Mouse (Mus musculus): ENCODE results near the gene C2cd4a.

The C2cd4a gene

DNA sequence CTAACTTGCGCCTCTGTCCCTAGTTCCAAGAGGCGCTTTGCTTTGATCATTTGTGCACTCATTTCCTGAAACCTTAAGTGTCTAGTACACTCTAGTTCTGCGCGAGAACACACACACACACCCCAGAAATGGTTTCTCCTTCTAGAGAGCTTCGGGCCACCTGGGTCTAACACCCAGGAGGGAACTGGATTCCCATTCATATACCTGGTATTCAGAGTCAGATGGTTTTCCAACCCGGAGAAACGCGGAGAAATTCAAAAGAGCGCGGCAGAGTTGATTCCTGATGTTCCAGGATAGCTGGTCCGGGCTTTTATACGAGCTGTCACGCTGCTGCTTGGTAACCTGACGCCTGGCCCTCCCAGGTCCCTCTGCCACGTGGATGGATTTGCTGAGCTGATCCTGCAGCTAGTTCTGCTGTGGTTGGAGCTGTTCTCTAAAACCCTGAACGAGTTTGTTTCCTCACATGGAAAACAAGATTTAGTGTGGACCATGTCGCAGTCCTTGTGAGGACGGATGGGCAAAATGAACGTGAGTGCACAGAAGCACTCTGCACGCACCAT, at the start of gene C2cd4a:
C2cd4a (minus strand) TSS at position 285 of the 560 bp plus-strand sequence.
- DNase-seq (ENCODE audit: low spot score) = no peak

DNA sequence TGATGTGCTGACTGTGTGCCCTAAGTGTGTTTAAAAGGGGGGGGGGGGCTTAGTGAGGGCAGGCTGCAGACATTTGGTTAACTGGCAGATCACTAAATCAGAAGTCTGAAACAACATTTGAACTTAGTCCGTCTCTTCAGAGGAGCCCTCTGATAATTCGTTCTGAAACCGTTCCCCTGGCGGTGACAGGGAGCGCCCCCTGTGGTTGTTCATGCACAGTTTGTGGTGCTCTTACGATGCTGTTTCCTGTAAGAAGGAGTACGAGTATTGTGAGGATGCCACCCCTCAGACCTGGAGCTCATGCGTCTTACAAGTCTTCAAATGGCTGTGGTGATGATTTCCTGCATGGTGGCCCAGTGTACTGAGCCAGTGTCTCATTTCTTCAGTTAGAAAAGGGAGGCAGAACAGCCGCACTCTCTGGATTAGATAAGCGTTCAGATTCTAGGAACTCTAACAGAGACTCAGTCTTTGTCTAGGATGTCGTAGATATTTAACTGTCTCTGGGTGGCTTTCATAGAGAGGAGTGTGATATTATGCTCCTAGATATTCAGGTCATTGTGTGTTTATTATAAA, 46.2 kb upstream of the C2cd4a start:
- DNase-seq (ENCODE audit: low spot score) = no peak

DNA sequence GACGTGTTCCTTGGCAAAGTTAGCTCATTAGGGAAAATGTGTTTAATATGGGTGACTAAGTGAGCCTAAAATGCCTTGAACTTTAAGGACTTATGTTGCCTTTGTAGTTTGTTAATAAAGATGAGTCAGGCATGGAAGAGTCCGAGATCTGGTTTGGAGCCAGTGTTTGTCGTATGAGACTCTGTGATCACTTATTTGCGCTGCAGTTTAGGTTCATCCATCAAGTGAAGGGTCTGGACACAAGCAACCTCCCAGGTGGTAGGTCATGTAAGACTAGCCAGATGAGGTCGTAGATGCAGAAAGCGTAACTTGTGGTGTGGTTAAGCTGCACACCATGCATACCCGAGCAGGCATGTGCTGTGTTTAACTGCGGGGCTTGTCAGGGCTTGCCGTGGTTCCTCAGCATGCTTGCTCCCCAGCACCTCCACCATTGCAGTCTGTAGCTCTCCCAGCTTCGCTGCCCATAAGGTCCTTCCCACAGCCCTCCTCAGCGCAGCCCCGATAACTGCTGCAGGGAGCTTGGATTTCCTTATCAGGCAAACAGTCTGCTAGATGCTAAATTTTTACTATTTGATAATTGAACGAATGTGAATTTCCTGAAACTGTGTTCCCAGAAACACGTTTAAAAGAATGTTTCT, 45.1 kb upstream of the C2cd4a start:
- DNase-seq (ENCODE audit: low spot score) = no peak

DNA sequence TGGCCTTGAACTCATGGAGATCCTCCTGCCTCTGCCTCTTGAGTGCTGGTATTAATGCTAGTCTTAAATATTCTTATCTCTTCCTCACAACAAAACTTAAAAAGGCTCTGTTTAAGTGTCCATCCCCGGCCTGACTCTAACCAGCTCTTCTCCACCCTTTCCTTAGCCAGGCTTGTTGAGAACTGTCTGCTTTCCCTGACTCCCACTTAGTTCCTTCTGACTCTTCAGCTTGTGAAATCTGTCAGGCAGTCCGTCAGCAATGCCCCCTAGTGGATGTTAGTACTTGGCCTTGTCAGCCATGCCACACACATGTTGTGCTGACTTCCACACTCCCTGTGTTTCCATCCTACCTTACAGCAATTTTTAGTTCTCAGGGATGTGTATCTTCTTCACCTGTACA, 43.2 kb upstream of the C2cd4a start:
- DNase-seq (ENCODE audit: low spot score) = peak; percentile 38

DNA sequence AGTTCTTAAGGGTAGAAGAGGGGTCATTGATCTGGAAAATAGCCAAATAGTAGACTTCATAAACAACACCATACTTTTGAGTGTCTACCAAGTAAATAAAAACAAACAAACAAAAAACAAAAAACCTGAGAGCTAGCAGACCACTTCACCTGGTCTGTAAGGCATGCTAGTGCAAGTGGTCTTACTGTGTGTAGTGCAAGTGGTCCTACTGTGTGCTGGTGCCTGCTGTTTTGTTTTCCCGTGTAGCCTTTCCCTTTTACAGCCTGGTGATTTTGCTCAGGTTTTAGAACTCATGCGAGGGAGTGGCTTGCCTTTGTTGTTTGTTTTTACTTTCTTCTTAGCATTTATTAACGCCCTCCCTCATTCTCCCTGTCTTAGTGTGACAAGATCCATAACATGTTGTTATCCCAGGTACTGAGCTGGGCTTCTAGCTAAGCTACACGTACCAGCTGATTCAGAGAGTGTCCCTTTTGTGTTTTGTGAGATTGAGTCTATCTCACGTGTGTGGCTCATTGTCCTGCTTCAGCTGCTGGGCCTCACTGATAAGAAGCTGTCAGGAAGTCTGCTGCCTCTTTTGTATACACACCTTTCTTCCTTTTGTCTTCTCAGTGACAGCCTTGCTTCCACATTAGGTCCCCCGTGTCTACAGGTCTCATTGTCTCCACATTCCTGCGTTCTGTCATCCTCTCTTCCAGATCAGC, 42.5 kb upstream of the C2cd4a start:
- no peak for DNase-seq (ENCODE audit: low spot score)

DNA sequence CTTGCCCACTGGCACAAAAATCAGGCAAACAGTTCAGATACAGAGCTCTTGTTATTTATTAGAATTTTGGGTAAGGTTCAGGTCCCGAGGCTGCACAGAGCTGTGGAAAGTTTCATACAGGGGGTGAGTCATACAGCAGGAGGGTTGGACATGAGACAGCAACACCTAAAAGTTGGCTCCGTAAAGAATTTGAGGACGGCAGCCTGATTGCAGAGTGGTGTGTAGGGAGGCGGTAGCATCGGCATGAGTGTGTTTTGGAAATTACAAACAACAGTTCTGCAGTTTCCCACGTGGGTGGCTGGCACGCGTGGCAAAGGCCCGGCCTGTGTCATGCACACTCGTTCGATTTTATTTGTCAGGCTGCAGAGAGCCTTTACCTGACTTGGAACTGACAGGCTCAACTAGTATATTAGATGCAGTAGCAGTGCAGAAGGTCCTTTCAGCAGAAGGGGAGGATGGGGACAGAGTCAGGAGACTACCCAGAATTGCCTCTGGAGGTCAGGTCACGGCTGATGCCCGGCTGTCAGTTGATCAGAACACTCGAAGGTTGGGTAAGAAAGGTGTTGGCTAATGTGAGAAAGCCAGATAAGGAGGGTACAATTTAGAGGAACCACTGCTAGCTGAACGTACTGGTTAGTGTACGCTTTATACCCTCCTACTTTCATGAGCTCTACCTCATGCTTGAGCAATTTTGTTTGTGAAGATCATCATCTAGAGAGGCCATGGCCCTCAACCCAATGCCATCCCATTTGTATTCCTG, 37.7 kb upstream of the C2cd4a start:
- DNase-seq (ENCODE audit: low spot score) = peak; percentile 47

DNA sequence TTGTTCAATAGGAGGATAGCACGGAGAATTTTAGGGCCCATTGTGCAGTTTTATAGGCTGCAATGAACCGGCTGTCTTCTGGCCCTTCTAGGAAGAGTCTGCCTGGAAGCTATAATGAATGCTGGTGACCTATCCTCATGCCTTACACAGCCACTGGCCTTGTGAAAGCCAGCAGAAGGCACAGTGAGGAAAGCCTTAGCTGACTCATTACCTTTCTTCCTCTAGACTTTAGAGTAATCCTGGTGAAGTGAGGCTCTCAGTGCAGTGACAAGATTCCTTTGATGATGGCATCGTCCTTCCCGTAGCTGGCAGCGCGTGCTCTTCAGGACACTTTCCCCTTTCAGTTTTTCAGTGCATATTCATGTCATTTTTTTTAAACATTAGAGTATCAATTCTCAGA, 35.3 kb upstream of the C2cd4a start:
- DNase-seq (ENCODE audit: low spot score) = no peak

DNA sequence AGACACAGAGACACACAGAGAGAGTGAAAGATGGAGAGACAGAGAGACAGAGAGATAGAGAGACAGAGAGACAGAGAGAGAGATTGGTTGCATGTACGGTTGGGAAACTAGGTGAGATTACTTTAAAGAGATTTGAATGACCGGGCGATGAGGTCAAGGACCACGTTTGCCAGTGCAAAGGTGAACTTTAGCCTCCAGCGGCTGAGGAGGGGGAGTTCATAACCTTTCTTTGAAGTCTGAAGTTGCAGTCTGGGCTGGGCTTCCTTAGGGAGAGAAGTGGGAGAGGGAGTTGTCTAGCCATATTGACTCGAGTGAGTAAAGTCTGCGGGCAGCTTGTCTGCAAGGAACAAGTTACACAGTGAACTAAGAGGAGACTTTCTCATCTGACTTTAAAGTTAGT, 33.3 kb upstream of the C2cd4a start:
- DNase-seq (ENCODE audit: low spot score) = no peak

DNA sequence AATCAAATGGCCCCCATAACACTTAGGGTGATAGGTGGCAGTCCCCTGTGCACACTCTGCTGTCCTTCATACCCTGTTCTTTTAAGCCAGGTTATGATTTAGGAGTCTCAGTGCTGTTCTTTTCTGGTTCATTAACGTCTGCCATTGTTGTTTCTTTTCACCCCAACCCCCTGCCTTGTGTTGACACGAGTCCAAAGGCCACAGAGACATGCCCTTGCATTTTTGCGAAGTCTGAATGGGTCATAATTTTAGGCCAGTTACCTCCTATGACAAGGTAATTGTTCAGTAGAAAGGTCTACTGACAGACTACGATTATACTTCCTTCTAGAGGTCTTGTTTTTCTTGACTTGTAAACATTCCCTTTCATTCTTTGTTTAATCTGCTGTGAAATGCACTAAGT, 31.9 kb upstream of the C2cd4a start:
- no peak for DNase-seq (ENCODE audit: low spot score)

DNA sequence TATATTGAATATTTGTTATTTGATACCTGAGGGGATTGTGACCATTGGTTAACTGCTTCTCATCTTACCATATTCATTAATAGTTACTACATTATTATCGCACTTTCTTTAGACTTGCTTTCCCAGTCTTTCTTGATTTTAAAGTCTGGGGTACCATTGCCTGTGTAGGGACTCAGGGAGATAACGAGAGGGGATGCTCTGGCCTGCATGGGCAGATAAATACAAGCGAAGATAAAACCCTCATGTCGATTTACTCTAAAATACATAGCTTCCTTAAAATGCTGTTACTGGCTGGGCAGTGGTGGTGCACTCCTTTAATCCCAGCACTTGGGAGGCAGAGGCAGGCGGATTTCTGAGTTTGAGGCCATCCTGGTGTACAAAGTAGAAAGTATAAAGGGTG, 31.2 kb upstream of the C2cd4a start:
- no peak for DNase-seq (ENCODE audit: low spot score)

DNA sequence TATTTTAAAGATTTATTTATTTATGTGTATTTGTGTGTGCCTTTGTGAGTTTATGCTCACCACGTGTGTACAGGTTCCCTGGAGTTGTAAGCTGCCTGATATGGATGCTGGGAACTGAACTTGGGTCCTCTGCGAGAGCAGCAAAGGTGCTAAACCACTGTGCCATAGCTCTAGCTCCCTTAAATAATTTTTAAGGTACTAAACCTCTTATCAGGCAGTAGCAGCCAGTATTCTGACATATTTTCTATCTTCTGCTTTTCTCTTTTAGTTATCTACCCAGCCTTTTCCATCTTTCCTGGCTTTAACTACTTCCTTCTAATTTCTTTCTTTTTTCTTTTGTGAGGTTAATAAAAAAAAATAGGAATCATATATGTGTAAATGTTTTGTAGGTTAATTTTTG, 28.1 kb upstream of the C2cd4a start:
- DNase-seq (ENCODE audit: low spot score) = no peak

DNA sequence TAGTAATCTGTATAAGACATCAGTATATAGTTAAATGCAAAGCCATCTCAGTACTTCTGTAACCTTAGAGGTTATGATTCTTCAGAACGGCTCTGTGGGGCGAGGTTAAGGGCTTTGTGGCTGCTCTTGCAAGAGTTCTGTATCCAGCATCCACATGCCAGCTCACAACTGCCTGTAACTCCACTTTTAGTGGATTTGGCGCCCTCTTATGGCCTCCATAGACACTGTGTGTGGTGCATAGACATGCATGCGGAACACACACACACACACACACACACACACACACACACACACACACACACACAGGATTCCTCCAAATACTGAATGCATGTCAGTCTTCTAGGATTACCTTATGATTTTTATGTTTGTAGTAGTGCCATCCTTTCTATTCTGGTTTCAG, 19.0 kb upstream of the C2cd4a start:
- no peak for DNase-seq (ENCODE audit: low spot score)

DNA sequence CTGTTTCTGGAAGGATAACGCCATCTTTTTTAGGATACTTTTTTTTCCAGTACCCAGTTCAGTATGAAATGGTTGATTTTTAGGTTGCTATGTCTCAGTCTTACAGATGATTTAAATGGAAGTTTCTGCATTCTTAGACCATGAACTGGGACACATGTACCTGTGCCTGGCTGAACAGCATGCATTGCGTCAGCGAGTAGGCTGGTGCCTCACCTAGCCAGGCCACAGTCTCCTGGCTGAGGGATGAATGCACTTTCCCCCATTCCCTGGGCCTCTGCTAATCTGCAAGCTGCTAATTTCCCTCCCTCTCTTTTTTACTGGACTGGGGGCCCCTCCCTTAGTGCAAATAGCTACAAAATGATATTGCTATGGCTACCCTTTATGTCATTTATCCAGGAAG, 17.7 kb upstream of the C2cd4a start:
- DNase-seq (ENCODE audit: low spot score) = no peak

DNA sequence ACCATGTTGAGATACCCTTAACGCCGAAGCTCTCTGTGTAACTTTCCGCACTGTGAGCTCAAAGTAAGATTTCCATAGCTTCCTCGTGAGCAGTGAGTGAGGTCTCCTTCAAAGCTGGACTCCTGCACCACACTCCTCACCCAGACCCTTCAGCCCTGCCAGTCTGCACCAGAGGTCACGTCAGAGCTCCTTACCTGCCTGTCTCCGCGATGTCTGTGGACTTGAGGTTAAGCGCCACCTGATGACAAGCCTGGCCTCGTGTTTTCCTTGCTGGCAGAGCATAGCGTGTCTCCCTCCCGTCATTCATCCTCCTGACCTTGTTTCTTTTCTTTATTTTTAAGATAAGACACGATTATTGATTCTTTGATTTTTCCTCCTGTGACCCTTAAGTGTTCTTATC, 17.3 kb upstream of the C2cd4a start:
- no peak for DNase-seq (ENCODE audit: low spot score)

DNA sequence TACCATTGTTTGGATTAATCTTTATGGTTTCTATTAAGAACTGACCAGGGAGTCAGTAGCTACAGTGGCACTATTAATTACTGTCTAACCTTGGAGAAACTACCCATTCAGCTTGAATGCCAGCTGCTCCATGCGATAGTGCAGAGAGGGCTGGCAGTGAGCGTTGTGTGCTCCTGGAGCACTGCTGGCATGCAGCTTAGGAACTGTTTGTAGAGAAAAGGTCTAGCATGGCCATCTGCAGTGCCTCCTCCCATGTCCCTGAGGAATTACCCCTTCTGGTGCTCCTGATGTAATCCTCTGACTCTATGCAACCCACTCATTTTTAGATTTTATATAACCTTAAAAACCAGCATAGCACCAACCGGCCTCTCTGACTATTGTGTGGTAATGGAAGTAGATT, 15.5 kb upstream of the C2cd4a start:
- DNase-seq (ENCODE audit: low spot score) = peak; percentile 45

DNA sequence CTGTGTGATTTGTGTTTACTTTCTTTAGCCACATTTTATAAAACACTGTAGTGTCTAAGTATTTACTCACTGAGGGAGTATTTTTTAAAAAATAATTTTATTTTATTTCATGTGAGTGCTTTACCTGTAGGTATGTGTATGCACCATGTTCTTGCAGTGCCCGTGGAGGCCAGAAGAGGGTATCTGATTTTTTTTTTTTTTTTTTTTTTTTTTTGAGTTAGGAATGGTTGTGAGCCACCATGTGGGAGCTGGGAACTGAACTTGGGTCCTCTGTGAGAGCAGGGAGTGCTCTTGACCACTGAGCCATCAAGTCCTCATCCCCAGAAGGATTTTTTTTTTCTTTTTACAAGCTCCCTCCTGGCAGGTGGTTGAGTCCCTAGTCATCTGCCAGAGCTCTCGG, 14.0 kb upstream of the C2cd4a start:
- DNase-seq (ENCODE audit: low spot score) = no peak

DNA sequence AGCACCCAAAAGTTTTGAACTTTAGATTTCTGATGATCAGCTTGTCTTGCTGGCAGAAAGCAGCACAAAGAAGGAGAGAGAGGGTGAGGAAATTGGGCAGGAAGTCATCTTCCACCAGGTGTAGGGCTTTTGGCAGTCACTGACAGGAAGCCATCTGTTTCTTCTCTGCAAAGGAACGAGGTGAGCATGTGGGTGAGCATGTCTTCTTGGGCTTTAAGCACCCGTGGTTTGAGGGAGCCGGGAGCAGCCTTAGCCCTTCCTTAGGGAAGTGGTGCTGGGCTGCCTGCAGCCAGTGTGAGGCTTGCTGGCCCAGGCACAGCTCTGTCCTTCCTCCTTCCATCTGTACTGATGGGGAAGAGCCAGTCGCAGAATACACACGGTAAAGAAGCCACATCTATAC, 13.5 kb upstream of the C2cd4a start:
- DNase-seq (ENCODE audit: low spot score) = no peak

DNA sequence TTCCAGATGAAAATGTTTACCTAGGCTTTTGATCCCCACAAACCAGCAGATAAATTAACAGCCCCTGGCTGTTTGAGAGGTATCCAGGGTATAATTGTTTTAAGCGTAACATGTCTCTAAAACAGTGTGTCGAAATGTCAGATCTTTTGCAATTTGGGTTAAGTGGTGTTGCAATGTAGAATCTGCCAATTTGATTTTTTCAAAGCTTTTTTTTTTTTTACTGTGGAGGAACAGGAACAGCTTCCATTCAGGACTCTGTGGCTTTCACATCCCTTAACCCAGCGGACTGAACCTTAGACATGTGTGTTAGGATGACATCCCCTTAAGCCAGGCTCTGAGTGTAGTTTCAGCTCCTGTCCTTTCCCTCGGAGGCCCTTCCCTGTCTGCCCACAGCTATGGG, 12.9 kb upstream of the C2cd4a start:
- no peak for DNase-seq (ENCODE audit: low spot score)

DNA sequence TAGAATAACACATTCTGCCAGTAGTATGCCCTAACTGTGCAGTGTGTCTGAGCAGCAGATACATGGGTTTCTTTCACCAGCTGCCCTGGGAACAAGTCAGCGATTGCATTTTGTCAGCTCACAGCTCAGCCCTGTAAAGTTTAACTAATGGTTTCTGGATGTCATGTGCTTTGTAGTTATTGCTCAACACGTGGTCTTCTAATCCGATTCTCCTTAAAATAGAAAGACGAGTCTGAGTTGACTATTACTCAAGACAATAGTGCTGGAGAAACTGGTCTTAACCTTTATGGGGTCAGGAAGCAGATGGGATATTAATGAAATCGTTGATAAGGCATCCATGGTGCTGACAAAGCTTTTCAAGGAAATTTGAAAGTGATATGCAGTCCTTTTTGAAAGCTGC, 10.7 kb upstream of the C2cd4a start:
- DNase-seq (ENCODE audit: low spot score) = no peak

DNA sequence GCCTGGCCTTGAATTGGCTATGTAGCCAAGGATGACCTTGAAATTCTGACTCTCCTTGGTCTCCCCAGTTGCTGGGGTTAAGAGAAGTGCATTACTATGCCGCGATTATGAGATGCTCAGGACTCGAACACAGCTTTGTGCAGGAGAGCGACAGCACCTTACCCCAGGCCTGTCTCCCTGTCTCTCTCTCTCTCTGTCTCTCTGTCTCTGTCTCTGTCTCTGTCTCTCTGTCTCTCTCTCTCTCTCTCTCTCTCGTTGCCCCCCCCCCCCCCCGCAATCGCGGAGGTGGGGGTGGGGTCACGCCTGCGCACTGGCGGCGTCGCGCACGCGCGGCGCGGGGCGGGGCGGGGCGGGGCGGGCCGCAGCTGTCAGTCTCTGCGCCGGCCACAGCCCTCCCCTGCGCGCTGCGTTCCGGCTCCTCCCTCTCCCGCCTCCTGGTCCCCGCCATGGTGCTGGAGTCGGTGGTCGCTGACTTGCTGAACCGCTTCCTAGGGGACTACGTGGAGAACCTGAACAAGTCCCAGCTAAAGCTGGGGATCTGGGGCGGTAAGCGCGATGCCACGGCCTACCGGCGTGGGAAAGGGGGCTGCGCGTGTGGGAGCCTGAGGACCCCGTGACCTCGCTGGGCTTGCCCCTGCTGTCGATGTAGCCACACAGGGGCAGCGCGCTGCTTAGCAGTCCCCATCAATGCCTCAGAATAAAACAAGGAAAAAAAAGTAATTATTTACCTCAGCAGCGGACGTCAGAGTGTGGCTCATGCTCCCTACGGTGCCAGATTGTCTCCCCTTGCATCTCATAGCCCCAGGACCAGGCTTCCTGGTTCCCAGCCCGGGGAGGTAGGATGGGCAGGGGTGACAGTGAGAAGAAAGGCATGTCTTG, 8.1 kb upstream of the C2cd4a start, which contains the start of gene Vps13c:
Vps13c (plus strand) TSS at position 416 of the 879 bp plus-strand sequence.
- DNase-seq (ENCODE audit: low spot score) = peak; percentile 82

DNA sequence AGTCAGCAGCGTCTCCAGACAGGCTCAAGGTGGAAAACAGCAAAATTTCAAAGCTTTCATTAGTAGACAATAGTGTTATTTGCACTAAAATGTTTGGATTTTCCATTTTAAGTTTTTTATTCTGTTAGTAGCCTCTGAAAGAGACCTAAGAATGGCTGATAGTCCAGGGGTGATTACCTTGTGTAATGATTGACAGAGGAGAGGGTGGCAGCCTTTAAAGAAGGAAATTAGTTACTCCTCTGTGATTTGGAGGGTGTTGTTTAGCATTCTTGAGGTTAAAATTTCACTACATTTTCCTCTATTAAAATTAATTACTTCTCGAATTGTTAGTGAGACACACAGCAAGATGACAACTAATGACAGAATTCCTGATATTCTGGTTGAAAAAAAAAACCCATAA, 5.2 kb upstream of the C2cd4a start:
- DNase-seq (ENCODE audit: low spot score) = no peak

DNA sequence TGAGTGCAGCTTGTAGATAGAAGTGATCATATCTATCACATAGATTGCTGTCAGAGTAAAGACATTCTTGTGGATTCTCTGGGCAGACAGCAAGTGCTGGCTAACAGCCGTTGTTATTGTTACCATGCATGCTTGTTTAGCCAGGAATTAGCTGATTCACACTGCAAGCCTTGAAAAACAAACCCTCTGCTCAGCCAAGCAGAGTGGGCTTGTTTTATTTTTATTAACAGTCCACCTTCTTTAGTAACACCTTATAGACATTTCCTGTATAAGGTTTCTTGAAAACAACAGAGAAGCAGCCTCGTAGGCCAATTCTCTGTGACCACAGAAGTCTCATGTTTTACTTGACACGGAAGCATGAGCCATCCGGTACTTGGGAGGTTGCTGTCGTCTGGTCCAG, 2.4 kb upstream of the C2cd4a start:
- no peak for DNase-seq (ENCODE audit: low spot score)
